Mouse (Mus musculus) forebrain, embryonic 12.5 days (tissue): ENCODE data around the gene Scimp. TPM values are rescaled to one million over a fixed set of nuclear protein-coding genes. Genes with fewer than 3 reads are reported as not detected.

Source experiments
- ATAC-seq: fragments of 200-750 bp; cut with Nextera tagmentation; 2 replicates; pipeline ENCODE4 v1.8.0; 2017; ENCODE audit warnings: moderate TSS enrichment; ENCODE audit not compliant: low FRiP score
- H3K27ac ChIP-seq: fragments of 300-500 bp; sonication (generic); 2 replicates; pipeline ENCODE4 v1.5.1; 2016; ENCODE audit warnings: mild to moderate bottlenecking
- H3K27me3 ChIP-seq: fragments of 300-500 bp; sonication (generic); 2 replicates; pipeline ENCODE4 v1.6.1; 2016; ENCODE audit warnings: mild to moderate bottlenecking
- H3K36me3 ChIP-seq: fragments of 300-500 bp; sonication (generic); replicated peaks from 2 replicates; pipeline ENCODE4 v1.6.1; 2016; ENCODE audit warnings: mild to moderate bottlenecking
- H3K4me1 ChIP-seq: fragments of 300-500 bp; sonication (generic); 2 replicates; pipeline ENCODE4 v1.6.1; 2016
- H3K4me2 ChIP-seq: fragments of 300-500 bp; sonication (generic); 2 replicates; pipeline ENCODE4 v1.6.1; 2016; ENCODE audit warnings: mild to moderate bottlenecking, moderate library complexity
- H3K4me3 ChIP-seq: fragments of 300-500 bp; sonication (generic); replicated peaks from 2 replicates; pipeline ENCODE4 v1.5.1; 2016; ENCODE audit warnings: mild to moderate bottlenecking
- H3K9ac ChIP-seq: fragments of 300-500 bp; sonication (generic); 2 replicates; pipeline ENCODE4 v1.6.1; 2016; ENCODE audit warnings: mild to moderate bottlenecking
- H3K9me3 ChIP-seq: fragments of 300-500 bp; sonication (generic); 2 replicates; pipeline ENCODE4 v1.6.1; 2016
- WGBS: fragments of 180-500 bp; shearing (Covaris S2); methylation state at CpG from one replicate; pipeline ENCODE4 v1.1.7; 2016; 5-methylcytosine and 5-hydroxymethylcytosine counted together
- polyA plus RNA-seq: library from polyadenylated mRNA; unstranded; fragments of >200 nt; fragmentation: Nextera tagmentation; extraction: Ambion mirVana; gene quantifications from 2 replicates; pipeline ENCODE4 v1.2.1, GENCODE M21; 2016

The Scimp gene
- polyA plus RNA-seq, 1 experiment from 2014 or later: not detected

DNA sequence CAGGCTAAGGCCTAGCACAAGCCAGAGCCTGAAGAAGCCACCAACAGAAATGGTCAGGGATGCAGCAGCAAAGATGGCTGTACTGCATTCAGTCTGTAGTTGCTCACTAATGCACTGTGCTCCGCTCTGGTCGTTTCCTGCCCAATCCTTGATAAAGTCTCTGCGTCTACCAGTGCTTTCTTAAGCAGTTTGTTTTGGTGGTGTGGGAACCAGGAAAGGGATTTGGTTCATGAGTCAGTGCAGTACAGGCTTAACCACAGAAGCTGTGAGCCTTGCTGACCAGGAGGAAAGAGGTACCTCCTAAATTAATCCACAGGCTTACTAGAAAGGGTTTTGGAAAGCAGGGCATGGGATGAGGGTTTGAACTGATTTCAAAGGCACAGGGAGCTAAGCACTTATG is 4.3 kb downstream of the Scimp start:
- H3K27ac ChIP-seq: no peak overlapping the region
- no peak for ATAC-seq
- H3K9me3 ChIP-seq: no peaks in the 10 kb centered on the region
- no peaks in the 10 kb centered on the region for H3K36me3 ChIP-seq
- no peak overlapping the region for H3K4me2 ChIP-seq
- WGBS: 72% methylated on average over 3 of the region's 3 CpGs
- H3K4me3 ChIP-seq: no peak overlapping the region
- H3K9ac ChIP-seq: no peak overlapping the region
- no peaks in the 10 kb centered on the region for H3K27me3 ChIP-seq
- no peaks in the 10 kb centered on the region for H3K4me1 ChIP-seq

DNA sequence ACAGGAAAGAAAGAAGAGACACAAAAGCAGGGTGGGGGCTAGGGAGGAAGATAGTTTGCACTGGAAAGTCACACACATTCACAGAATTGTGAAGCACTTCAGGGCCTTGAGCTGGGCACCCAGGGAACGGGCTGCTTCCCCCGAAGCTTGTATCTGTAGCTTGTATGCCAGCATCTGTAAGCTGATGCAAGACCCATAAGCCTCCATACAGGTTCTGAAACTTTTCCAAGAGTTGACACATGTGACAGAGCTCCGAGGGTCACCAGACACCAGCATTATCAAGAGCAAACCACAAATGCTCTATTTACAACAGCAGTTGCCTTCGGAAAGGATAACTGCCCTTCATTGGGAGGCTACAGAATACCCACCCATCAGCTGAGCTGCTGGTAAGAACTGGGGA is 4.8 kb downstream of the Scimp start:
- no peak for ATAC-seq
- Histone ChIP-seq H3K36me3 (no peaks in the 10 kb centered on the region), H3K27ac (no peak overlapping the region), H3K4me1 (no peaks in the 10 kb centered on the region), H3K9ac (no peak overlapping the region), H3K9me3 (no peaks in the 10 kb centered on the region), H3K4me2 (no peak overlapping the region), H3K27me3 (no peaks in the 10 kb centered on the region), H3K4me3 (no peak overlapping the region)
- 95% methylated on average over 4 of the region's 4 CpGs for WGBS

DNA sequence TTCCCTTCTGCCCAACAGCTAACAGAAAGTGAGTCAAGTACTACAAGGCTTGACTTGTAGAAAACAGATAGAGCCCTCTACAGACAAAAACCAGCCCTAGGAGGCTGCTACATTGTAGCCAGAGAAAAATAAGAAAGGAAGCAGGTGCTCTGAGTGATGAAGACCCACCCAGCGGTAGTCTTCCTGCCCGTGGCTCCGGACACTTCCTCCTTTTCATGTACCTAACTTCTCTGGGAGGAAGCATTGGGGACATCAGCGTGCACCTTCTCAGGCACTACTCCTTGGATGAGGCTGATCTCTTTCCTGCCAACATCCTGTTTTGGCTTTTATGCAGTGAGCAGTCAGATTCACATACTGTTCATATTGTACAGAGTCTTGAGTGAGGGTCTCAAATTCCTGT is 5.7 kb downstream of the Scimp start:
- Histone ChIP-seq H3K4me2 (no peak overlapping the region), H3K9ac (no peak overlapping the region), H3K4me1 (no peaks in the 10 kb centered on the region), H3K27me3 (no peaks in the 10 kb centered on the region), H3K9me3 (no peaks in the 10 kb centered on the region), H3K4me3 (no peak overlapping the region), H3K27ac (no peak overlapping the region), H3K36me3 (no peaks in the 10 kb centered on the region)
- no peak for ATAC-seq
- 86% methylated on average over 4 of the region's 4 CpGs for WGBS

DNA sequence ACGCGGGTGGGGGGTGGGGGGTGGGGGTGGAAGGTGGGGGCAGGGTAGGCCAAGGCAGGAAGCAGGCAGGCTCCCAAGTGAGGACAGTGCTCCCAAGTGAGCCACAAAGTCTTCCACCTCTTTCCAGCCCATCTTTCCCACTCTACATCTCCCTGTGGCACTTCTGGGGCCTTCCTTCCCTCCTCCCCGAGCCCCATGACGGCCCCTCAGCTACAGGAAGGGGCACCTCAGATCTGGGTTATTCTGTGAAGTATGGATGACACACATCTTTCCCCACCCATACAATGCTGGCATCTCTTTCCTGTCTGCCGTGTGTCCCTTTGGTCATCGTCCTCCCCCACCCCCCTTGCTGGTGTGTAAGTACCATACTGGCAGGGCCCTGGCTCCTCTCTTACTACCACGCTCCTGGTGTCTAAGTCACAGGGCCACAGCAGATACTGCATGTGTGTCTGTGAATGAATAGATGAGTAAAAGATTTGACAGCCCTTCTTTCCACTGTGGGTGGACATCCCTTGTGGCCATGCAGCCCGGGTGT is 6.7 kb downstream of the Scimp start:
- Histone ChIP-seq H3K4me3 (no peak overlapping the region), H3K36me3 (no peaks in the 10 kb centered on the region), H3K9me3 (no peaks in the 10 kb centered on the region), H3K9ac (no peak overlapping the region), H3K27me3 (no peaks in the 10 kb centered on the region), H3K4me1 (no peaks in the 10 kb centered on the region), H3K27ac (no peak overlapping the region), H3K4me2 (no peak overlapping the region)
- no peak for ATAC-seq
- 82% methylated on average over 8 of the region's 8 CpGs for WGBS

DNA sequence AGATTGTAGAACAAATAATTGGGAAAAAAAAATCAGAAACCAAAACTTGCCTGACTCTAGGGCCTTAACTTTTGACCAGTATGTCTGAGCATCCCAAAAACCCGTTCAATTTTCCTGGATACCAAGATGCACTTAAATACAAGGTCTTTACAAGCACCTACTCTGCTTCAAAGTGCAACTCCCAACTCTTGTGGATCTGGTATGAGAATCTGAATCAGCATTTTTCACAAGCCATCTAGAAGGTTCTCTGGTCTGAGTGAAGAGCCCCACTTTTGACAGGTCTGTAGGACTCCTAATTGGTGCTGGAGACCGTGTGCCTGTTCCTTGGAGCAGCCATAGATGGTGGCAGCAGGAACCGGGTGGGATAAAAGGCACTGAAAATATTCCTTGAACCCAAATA is 8.0 kb downstream of the Scimp start:
- Histone ChIP-seq H3K9ac (no peak overlapping the region), H3K9me3 (no peaks in the 10 kb centered on the region), H3K4me2 (no peak overlapping the region), H3K27me3 (no peaks in the 10 kb centered on the region), H3K4me3 (no peak overlapping the region), H3K27ac (no peak overlapping the region), H3K36me3 (no peaks in the 10 kb centered on the region), H3K4me1 (no peaks in the 10 kb centered on the region)
- ATAC-seq: no peak
- 81% methylated on average over 3 of the region's 3 CpGs for WGBS

DNA sequence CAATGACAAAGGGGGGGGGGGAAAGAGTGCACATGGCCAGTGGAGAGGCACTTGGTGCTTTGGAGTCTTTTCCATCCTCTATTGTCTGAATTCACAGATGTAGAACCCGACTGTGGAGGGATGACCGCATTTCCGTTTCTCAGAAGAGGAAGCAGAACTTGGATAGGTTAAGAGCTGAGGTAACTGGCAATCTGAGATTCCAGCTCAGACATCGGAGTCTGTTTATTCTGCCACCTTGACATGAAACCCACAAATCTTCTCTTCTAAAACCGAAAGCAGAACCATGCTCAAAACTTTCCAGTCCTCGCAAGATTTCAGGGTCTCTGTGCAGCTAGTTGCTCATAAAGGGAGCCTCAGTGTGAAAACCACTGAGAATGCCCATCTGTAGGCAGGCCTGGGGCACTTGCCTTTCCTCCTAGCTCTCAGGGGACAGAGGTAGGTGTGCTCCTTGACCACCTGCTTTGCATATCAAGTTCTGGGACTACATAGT is 8.6 kb downstream of the Scimp start:
- no peaks in the 10 kb centered on the region for H3K27me3 ChIP-seq
- 93% methylated on average over 6 of the region's 6 CpGs for WGBS

DNA sequence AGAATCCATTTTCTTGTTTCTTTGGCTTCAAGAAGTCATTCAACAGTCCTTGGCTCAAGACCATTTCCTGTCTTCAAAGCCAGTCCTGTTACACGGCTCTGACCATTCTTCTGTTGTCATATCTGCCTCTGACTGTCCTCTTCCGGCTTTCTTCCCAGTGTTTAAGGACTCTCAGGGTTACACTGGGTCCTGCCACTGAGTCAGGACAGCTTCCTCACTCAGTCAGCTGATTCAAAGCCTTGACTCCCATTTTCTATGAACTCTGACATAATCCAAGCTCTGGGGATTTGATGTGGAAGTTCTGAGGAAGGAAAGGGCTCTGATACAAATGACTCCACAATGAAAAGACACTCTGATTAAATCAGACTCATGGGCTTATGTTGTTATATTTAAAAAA is 9.5 kb downstream of the Scimp start:
- WGBS: 84% methylated on average over 2 of the region's 2 CpGs
- Histone ChIP-seq H3K9me3 (no peaks in the 10 kb centered on the region), H3K4me1 (no peaks in the 10 kb centered on the region), H3K4me2 (no peak overlapping the region), H3K9ac (no peak overlapping the region), H3K36me3 (no peaks in the 10 kb centered on the region), H3K27ac (no peak overlapping the region), H3K27me3 (no peaks in the 10 kb centered on the region), H3K4me3 (no peak overlapping the region)
- no peak for ATAC-seq

More for the DNA sequence above, 8.6 kb downstream of the Scimp start:
- no peaks in the 10 kb centered on the region for H3K4me1 ChIP-seq
- ATAC-seq: no peak
- no peak overlapping the region for H3K4me2 ChIP-seq
- H3K9me3 ChIP-seq: no peaks in the 10 kb centered on the region
- H3K36me3 ChIP-seq: no peaks in the 10 kb centered on the region
- no peak overlapping the region for H3K27ac ChIP-seq
- H3K9ac ChIP-seq: no peak overlapping the region
- H3K4me3 ChIP-seq: no peak overlapping the region

DNA sequence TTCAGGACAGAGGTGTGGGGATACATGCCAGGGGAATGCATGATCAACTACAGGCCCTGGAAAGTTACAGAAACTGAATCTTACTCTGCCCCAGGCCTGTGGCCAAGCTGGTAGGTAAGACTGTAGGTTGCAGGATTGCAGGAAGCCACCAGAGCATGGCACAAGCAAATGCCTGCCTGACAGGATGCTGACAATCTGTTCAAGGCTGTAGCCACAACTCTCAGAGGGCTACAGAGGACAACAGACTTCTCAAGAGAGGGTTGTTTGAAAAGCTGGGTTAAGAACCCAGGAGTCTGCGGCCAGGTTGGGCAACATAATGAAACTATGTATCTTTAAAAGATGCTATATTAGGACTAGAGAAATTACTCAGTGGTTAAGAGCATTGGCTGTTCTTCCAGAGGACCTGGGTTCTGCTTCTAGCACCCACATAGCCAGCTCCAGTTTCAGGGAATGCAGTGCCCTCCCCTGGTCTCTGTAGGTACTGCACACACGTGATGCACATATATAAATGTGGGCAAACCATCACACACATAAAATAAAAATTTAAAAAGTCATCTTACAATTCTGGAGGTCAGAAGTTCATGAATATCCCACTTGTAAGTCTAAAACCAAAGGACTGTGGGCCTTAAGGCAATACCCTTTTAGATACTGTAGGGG is 10.1 kb downstream of the Scimp start:
- Histone ChIP-seq H3K36me3 (no peaks in the 10 kb centered on the region), H3K4me1 (no peaks in the 10 kb centered on the region), H3K4me3 (no peak overlapping the region), H3K27ac (no peak overlapping the region), H3K9ac (no peak overlapping the region), H3K4me2 (no peak overlapping the region), H3K27me3 (no peaks in the 10 kb centered on the region), H3K9me3 (no peaks in the 10 kb centered on the region)
- ATAC-seq: no peak
- 86% methylated on average over 2 of the region's 2 CpGs for WGBS

DNA sequence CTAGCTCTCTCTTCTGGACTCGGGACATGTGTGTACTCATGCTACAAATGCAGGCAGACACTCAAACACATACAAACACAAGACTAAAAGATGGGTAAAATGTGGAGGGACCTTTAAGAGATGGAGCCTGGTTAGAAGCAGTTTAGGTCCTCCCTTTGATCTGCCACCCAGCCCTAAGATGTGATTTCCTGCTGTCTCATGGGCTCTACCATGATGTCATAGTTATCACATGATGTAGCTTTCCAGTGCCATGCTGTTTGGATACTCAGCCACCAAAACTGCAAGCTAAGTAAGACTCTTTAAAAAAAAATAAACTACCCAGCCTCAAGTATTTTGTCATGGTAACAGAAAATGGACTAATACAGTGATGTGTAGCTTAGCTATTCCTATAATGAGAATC is 20.0 kb downstream of the Scimp start:
- Histone ChIP-seq H3K36me3 (no peaks in the 10 kb centered on the region), H3K4me3 (no peak overlapping the region), H3K27ac (no peak overlapping the region), H3K4me2 (no peak overlapping the region), H3K27me3 (0 out of 2 replicates have a peak, but pooled peaks cover 5% of the 10 kb centered on the region), H3K9ac (no peak overlapping the region), H3K4me1 (no peaks in the 10 kb centered on the region), H3K9me3 (no peaks in the 10 kb centered on the region)
- ATAC-seq: no peak
- 92% methylated on average over 1 of the region's 1 CpGs for WGBS

DNA sequence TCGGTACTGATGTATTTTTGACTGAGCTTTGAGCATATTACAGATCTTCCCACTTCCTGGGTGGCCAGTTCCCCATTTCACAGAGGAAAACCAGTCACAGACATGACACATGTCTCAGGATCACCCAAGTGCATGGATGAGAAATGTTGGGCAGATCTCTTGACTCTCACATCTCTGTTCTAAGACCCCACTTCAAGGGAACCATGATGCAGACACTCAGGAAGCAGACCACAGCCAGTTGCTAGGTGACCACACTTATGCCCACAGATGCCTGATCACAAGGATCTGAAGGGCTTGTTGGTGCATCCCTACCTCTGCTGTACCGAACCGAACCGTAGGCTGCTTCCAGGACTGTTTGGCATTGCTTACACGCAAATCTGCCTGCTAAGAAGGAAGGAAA is 20.7 kb downstream of the Scimp start:
- H3K4me1 ChIP-seq: no peaks in the 10 kb centered on the region
- no peaks in the 10 kb centered on the region for H3K9me3 ChIP-seq
- no peak overlapping the region for H3K27ac ChIP-seq
- no peak for ATAC-seq
- H3K4me2 ChIP-seq: no peak overlapping the region
- H3K4me3 ChIP-seq: no peak overlapping the region
- 89% methylated on average over 5 of the region's 5 CpGs for WGBS
- H3K36me3 ChIP-seq: no peaks in the 10 kb centered on the region
- 0 out of 2 replicates have a peak, but pooled peaks cover 5% of the 10 kb centered on the region for H3K27me3 ChIP-seq
- H3K9ac ChIP-seq: no peak overlapping the region

DNA sequence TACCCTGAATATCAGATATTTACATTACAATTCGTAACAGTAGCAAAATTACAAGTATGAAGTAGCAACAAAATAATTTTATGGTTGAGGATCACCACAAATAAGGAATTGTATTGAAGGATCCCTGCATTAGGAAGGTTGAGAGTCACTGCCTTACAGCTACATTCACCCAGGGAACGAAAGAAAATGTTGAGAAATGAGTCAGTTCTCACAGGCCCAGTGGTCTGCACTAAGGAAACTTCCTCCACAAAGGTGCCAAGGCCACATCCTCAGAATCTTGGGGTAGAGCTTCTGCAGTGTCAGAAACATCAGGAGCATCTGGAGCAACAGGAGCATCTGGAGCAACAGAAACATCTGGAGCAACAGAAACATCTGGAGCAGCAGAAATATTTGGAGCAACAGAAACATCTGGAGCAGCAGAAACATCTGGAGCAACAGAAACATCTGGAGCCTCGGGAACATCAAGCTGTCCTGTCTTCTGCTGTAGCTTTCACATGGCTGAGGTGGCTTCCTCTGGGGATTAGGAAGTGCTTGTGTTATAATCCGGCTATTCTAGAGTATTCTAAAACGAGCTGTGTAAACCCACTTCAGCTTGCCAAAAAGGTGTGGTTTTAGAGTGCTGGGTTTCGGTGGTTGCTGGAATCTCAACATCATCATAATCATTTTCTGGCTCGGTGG is 21.4 kb downstream of the Scimp start:
- Histone ChIP-seq H3K4me3 (no peak overlapping the region), H3K9me3 (no peaks in the 10 kb centered on the region), H3K9ac (no peak overlapping the region), H3K36me3 (no peaks in the 10 kb centered on the region), H3K27me3 (0 out of 2 replicates have a peak, but pooled peaks cover 5% of the 10 kb centered on the region), H3K4me1 (no peaks in the 10 kb centered on the region), H3K27ac (no peak overlapping the region), H3K4me2 (no peak overlapping the region)
- WGBS: 83% methylated on average over 7 of the region's 7 CpGs
- ATAC-seq: no peak

DNA sequence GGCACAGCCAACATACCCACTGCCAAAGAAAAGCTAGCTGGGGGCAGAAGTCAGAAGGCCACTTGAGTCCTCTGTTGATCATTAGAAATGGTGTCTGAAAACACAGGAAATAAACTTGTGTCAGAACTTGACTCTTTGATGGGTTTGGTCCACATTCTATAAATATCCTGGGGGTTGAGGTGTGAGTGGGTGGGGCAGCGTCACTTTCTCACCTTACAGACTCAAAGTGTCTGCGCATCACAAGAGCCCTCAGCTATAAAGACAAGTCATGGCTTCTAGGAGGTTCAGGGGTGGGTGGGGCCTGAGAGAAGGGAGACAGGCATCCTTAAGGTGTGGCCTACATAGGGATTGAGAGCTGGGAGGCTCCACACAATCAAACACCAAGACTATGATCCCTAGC is 22.0 kb downstream of the Scimp start:
- H3K9ac ChIP-seq: no peak overlapping the region
- H3K27ac ChIP-seq: no peak overlapping the region
- no peaks in the 10 kb centered on the region for H3K4me1 ChIP-seq
- 0 out of 2 replicates have a peak, but pooled peaks cover 5% of the 10 kb centered on the region for H3K27me3 ChIP-seq
- no peaks in the 10 kb centered on the region for H3K9me3 ChIP-seq
- 92% methylated on average over 2 of the region's 2 CpGs for WGBS
- no peak overlapping the region for H3K4me3 ChIP-seq
- H3K36me3 ChIP-seq: no peaks in the 10 kb centered on the region
- H3K4me2 ChIP-seq: no peak overlapping the region
- ATAC-seq: no peak
